Mouse (Mus musculus) liver, adult 10 weeks (tissue): Measurements from ENCODE around the gene Bmx. TPM values are rescaled to one million over a fixed set of nuclear protein-coding genes. Genes with fewer than 3 reads are reported as not detected.

Experiments
- polyA plus RNA-seq: library from polyadenylated mRNA; stranded (reverse); fragments of 350-450 nt; fragmentation: Illumina TruSeq; extraction: RNeasy Lipid Tissue Mini Kit (QIAGEN cat#74804); gene quantifications from one replicate; pipeline ENCODE4 v1.2.3, GENCODE M21; 2014; ENCODE audit warnings: low read depth, low replicate concordance

Gene Bmx
- 0.24 TPM for polyA plus RNA-seq

GRCm38 (mm10) chrX:164258057-164258456, at the start of gene Bmx:
Gene Bmx, minus strand, starts transcription at chrX:164258193.

GRCm38 (mm10) chrX:164269285-164269761, 11.3 kb upstream of the Bmx start, which contains the start of gene Pir:
Gene Pir, plus strand, starts transcription at chrX:164269371.

Other genes with a start within 250 kb of the Bmx start
- gene Car5b, start 230.2 kb downstream of the Bmx start, polyA plus RNA-seq = 3.2 TPM
- gene Siah1b, start 181.7 kb downstream of the Bmx start, polyA plus RNA-seq = 1.8 TPM
- 1.4 TPM for gene Cltrn, start 169.4 kb downstream of the Bmx start, polyA plus RNA-seq
- gene Ace2, start 118.9 kb downstream of the Bmx start, polyA plus RNA-seq = 1.0 TPM
- gene Pir, start 11.2 kb upstream of the Bmx start, polyA plus RNA-seq = 31.4 TPM
- 0.79 TPM for gene Vegfd, start 115.2 kb upstream of the Bmx start, polyA plus RNA-seq
- 7.7 TPM for gene Piga, start 161.6 kb upstream of the Bmx start, polyA plus RNA-seq
- gene Asb11, start 178.8 kb upstream of the Bmx start, polyA plus RNA-seq = not detected
- gene Asb9, start 248.1 kb upstream of the Bmx start, polyA plus RNA-seq = not detected